Mouse (Mus musculus): ENCODE measurements around the gene Klhl2. TPM values are rescaled to one million over a fixed set of nuclear protein-coding genes. Genes with fewer than 3 reads are reported as not detected.

Klhl2 gene
- total and polyA plus RNA-seq, 3 experiments = 11.5 to 12.1 TPM; not detected in 1

DNA sequence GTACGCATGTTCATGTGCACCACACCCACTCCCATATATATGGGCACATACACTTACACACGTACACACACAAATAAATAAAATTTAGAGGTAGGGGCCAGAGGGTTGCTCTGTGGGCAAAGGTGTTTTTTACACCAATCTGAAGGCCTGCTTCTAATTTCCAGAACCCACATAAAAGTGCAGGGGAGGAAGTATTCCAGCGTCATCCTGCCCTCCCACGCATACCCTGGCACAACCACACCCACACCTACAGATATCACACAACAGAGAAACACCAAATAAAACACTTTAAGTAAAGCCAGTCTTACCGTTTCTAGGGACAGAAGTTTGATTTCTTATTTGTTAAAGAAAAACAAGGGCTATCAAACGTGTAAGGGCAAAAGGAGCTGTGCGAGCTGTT, 79.0 kb downstream of the Klhl2 start:
- no peak for TF ChIP-seq KAT2A (conservative IDR thresholded peaks at IDR 0.05; ENCODE audit: low read depth, low read length)
- TF ChIP-seq ZNF384 (IDR thresholded peaks at IDR 0.05; ENCODE audit: low read depth, low read length) = no peak
- TF ChIP-seq MEF2A (IDR thresholded peaks at IDR 0.05; ENCODE audit: extremely low read depth, insufficient replicate concordance, low read depth, low read length, poor library complexity, severe bottlenecking) = no peak
- TF ChIP-seq POLR2AphosphoS5 (IDR thresholded peaks at IDR 0.05; ENCODE audit: borderline replicate concordance, low read depth, low read length) = no peak
- TF ChIP-seq MAZ (IDR thresholded peaks at IDR 0.05; ENCODE audit: low read depth, low read length) = no peak
- TF ChIP-seq SMC3 (IDR thresholded peaks at IDR 0.05; ENCODE audit: low read depth, low read length) = no peak
- no peak for TF ChIP-seq UBTF (IDR thresholded peaks at IDR 0.05; ENCODE audit: borderline replicate concordance, insufficient read depth, low read depth, low read length)
- DNase-seq (ENCODE audit: low read depth, low spot score) = no peak
- Histone ChIP-seq H3K9me3 (replicated peaks; ENCODE audit: insufficient read depth, low read length) (no peaks in the 10 kb centered on the region), H3K79me2 (ENCODE audit: control insufficient read depth, insufficient read depth, low read length, poor library complexity) (no peaks in the 10 kb centered on the region), H3K27me3 (ENCODE audit: control insufficient read depth in 1 of 2, insufficient read depth in 2 of 2, low read length in 2 of 2) (no peaks in the 10 kb centered on the region), H3K4me3 (ENCODE audit: control insufficient read depth in 1 of 2, insufficient read depth in 1 of 2, low read depth in 2 of 2, low read length in 2 of 2) (no peak overlapping the region), H3K4me1 (ENCODE audit: control insufficient read depth in 1 of 2, insufficient read depth in 2 of 2, low read length in 2 of 2) (no peaks in the 10 kb centered on the region), H3K27ac (ENCODE audit: control insufficient read depth, low read depth, low read length) (no peak overlapping the region), H3K9ac (ENCODE audit: control insufficient read depth, low read depth, low read length, poor library complexity, severe bottlenecking) (no peak overlapping the region), H3K36me3 (ENCODE audit: control insufficient read depth in 1 of 2, insufficient read depth in 2 of 2, low read length in 2 of 2) (peaks cover 0 to 3% of the 10 kb centered on the region in 2 experiments; a peak in 1 of 4 replicates)

DNA sequence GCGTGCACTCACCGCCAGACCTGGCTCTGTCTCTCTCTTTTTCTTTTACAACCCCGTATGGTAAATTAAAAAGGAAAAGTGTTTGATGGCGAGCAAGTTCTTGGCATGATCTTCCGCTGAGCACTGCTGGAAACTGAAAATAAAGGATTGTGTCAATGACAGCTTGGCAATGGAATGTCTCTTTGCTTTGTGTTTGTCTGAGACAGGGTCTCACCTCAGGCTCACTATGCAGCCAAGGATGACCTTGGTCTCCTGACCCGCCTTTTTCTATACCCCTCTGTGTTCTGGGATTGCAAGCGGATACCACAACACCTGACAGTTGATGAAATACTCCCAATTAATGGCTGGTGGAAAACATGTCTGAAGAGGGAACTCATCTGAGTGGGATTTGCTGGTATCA, 80.2 kb downstream of the Klhl2 start:
- Histone ChIP-seq H3K27me3 (ENCODE audit: control insufficient read depth in 1 of 2, insufficient read depth in 2 of 2, low read length in 2 of 2) (no peaks in the 10 kb centered on the region), H3K27ac (ENCODE audit: control insufficient read depth, low read depth, low read length) (no peak overlapping the region), H3K36me3 (ENCODE audit: control insufficient read depth in 1 of 2, insufficient read depth in 2 of 2, low read length in 2 of 2) (peaks cover 0 to 3% of the 10 kb centered on the region in 2 experiments; a peak in 1 of 4 replicates), H3K4me3 (ENCODE audit: control insufficient read depth in 1 of 2, insufficient read depth in 1 of 2, low read depth in 2 of 2, low read length in 2 of 2) (no peak overlapping the region), H3K4me1 (ENCODE audit: control insufficient read depth in 1 of 2, insufficient read depth in 2 of 2, low read length in 2 of 2) (no peaks in the 10 kb centered on the region), H3K79me2 (ENCODE audit: control insufficient read depth, insufficient read depth, low read length, poor library complexity) (no peaks in the 10 kb centered on the region), H3K9me3 (replicated peaks; ENCODE audit: insufficient read depth, low read length) (no peaks in the 10 kb centered on the region), H3K9ac (ENCODE audit: control insufficient read depth, low read depth, low read length, poor library complexity, severe bottlenecking) (no peak overlapping the region)
- no peak for TF ChIP-seq NRF1 (IDR thresholded peaks at IDR 0.05; ENCODE audit: insufficient read depth, low read depth, low read length, poor library complexity, severe bottlenecking)
- no peak for TF ChIP-seq USF1 (IDR thresholded peaks at IDR 0.05; ENCODE audit: low read depth, low read length)
- TF ChIP-seq ZNF384 (IDR thresholded peaks at IDR 0.05; ENCODE audit: low read depth, low read length) = no peak
- TF ChIP-seq SMC3 (IDR thresholded peaks at IDR 0.05; ENCODE audit: low read depth, low read length) = no peak
- TF ChIP-seq CHD2 (IDR thresholded peaks at IDR 0.05; ENCODE audit: low read length) = no peak
- TF ChIP-seq MEF2A (IDR thresholded peaks at IDR 0.05; ENCODE audit: extremely low read depth, insufficient replicate concordance, low read depth, low read length, poor library complexity, severe bottlenecking) = no peak
- no peak for TF ChIP-seq MYB (IDR thresholded peaks at IDR 0.05; ENCODE audit: low read depth, low read length)
- no peak for TF ChIP-seq JUND (IDR thresholded peaks at IDR 0.05; ENCODE audit: low read depth, low read length)
- no peak for TF ChIP-seq KAT2A (conservative IDR thresholded peaks at IDR 0.05; ENCODE audit: low read depth, low read length)
- no peak for TF ChIP-seq ZMIZ1 (IDR thresholded peaks at IDR 0.05; ENCODE audit: low read depth, low read length)
- TF ChIP-seq E2F4 (IDR thresholded peaks at IDR 0.05; ENCODE audit: borderline replicate concordance, low read depth, low read length) = no peak
- TF ChIP-seq CTCF (IDR thresholded peaks at IDR 0.05 in 2 of 3, conservative IDR thresholded peaks at IDR 0.05 in 1 of 3; ENCODE audit: control insufficient read depth in 1 of 3, insufficient read depth in 1 of 3, low read depth in 2 of 3, low read length in 3 of 3, poor library complexity in 1 of 3, severe bottlenecking in 1 of 3) = no peak
- no peak for TF ChIP-seq HCFC1 (IDR thresholded peaks at IDR 0.05; ENCODE audit: low read depth, low read length)
- no peak for TF ChIP-seq RCOR1 (IDR thresholded peaks at IDR 0.05; ENCODE audit: low read depth, low read length)
- no peak for TF ChIP-seq POLR2AphosphoS5 (IDR thresholded peaks at IDR 0.05; ENCODE audit: borderline replicate concordance, low read depth, low read length)
- no peak for TF ChIP-seq TCF12 (IDR thresholded peaks at IDR 0.05; ENCODE audit: low read depth, low read length)
- no peak for TF ChIP-seq SIN3A (IDR thresholded peaks at IDR 0.05; ENCODE audit: low read length)
- no peak for DNase-seq (ENCODE audit: low read depth, low spot score)
